Mouse (Mus musculus): Measurements from ENCODE around the gene Pde3b.
"Not testable (repeated sequence)": the region's sequence is repeated elsewhere in the genome, so short reads cannot be mapped to it uniquely, and the experiment has no call there.

Pde3b gene

GRCm38 (mm10) chr7:114414421-114415335, at the start of gene Pde3b:
Pde3b (plus strand) TSS chr7:114415281.
- peak; percentile 62 for DNase-seq

GRCm38 (mm10) chr7:114402130-114402529, 13.0 kb upstream of the Pde3b start:
- no peak for DNase-seq

GRCm38 (mm10) chr7:114415336-114416020, 397 bp downstream of the Pde3b start:
- DNase-seq = no peak

GRCm38 (mm10) chr7:114416021-114416845, 1.2 kb downstream of the Pde3b start:
- DNase-seq = peak; percentile 45

- not testable (repeated sequence) for DNase-seq
Observed at GRCm38 (mm10) chr7:114419331-114419730, 4.2 kb downstream of the Pde3b start.

GRCm38 (mm10) chr7:114420918-114421317, 5.8 kb downstream of the Pde3b start:
- DNase-seq = no peak

GRCm38 (mm10) chr7:114422224-114422623, 7.1 kb downstream of the Pde3b start:
- no peak for DNase-seq

GRCm38 (mm10) chr7:114429768-114430167, 14.7 kb downstream of the Pde3b start:
- no peak for DNase-seq

GRCm38 (mm10) chr7:114431966-114432365, 16.9 kb downstream of the Pde3b start:
- no peak for DNase-seq

- no peak for DNase-seq
Observed at GRCm38 (mm10) chr7:114439726-114440125, 24.6 kb downstream of the Pde3b start.

GRCm38 (mm10) chr7:114440494-114440893, 25.4 kb downstream of the Pde3b start:
- DNase-seq = no peak

GRCm38 (mm10) chr7:114452876-114453275, 37.8 kb downstream of the Pde3b start:
- DNase-seq = no peak

- DNase-seq = no peak
Observed at GRCm38 (mm10) chr7:114453300-114453990, 38.4 kb downstream of the Pde3b start.

GRCm38 (mm10) chr7:114454858-114455257, 39.8 kb downstream of the Pde3b start:
- DNase-seq = no peak

GRCm38 (mm10) chr7:114456904-114457303, 41.8 kb downstream of the Pde3b start:
- DNase-seq = no peak

GRCm38 (mm10) chr7:114459909-114460308, 44.8 kb downstream of the Pde3b start:
- no peak for DNase-seq

GRCm38 (mm10) chr7:114461727-114462126, 46.6 kb downstream of the Pde3b start:
- DNase-seq = no peak

- DNase-seq = no peak
Observed at GRCm38 (mm10) chr7:114466358-114466757, 51.3 kb downstream of the Pde3b start.

GRCm38 (mm10) chr7:114472471-114472870, 57.4 kb downstream of the Pde3b start:
- no peak for DNase-seq

GRCm38 (mm10) chr7:114474889-114475288, 59.8 kb downstream of the Pde3b start:
- no peak for DNase-seq

GRCm38 (mm10) chr7:114477884-114478283, 62.8 kb downstream of the Pde3b start:
- no peak for DNase-seq

- DNase-seq = no peak
Observed at GRCm38 (mm10) chr7:114478901-114479300, 63.8 kb downstream of the Pde3b start.

Data from kidney, adult 18-20 months (tissue).